Mouse (Mus musculus): ENCODE measurements around the gene Rara.

Rara gene

GRCm38 (mm10) chr11:98937914-98938694 lies 10.5 kb downstream of the Rara start:
- no peak for DNase-seq (ENCODE audit: low spot score in 2 of 2)

DNA sequence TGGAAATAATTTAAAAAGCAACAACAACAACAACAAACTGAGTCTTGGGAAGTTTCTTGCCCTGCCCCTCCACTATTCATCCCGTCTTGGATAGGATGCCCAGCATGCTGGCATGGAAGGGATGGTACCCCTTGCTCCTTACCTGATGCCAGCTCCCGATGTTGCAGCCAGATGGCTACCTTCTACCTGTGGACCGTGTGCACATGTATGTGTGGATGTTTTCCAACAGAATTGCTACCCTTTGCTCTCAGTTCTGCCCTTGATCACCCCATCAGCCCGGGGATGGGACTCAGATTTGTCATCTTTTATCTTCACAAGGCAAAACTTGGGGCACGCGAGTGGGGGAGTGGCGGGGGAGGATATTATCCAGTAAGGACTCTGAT lies 11.1 kb downstream of the Rara start:
- DNase-seq (ENCODE audit: low spot score in 2 of 2), result no peak

- DNase-seq (ENCODE audit: low spot score in 2 of 2), result no peak
These were observed 11.7 kb downstream of the Rara start for GRCm38 (mm10) chr11:98939084-98939952.

- peak; percentile 65 to 68 for DNase-seq (ENCODE audit: low spot score in 2 of 2)
These were observed 12.5 kb downstream of the Rara start for GRCm38 (mm10) chr11:98939953-98940641.

- no peak for DNase-seq (ENCODE audit: low spot score in 2 of 2)
These were observed 13.2 kb downstream of the Rara start for GRCm38 (mm10) chr11:98940776-98941175.

DNA sequence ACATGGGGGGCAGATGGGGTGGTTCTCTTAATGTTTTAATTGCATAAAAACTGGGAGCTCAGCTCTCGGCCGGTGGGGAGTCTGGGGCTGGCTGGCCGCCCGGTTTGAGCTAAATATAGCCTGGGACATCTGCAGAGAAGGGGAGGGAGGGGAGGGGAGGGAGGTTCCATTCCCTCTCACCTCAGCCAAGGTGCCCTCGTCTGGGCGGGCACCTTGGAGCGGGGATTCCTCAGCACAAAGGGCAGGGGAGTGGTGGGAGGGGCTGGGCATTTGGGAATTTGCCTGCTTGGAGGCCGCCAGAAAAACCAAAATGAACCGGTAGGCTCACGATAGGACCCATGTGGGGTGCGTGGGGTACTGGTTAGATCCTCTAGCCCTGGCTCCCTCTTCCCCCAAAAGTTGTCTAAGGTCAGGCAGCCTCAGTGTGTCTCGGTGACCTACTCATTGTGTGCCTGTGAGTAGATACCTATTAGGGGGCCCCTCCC lies 13.8 kb downstream of the Rara start:
- DNase-seq (ENCODE audit: low spot score in 2 of 2), result peak in 1 of 2 experiments; percentile 62

- DNase-seq (ENCODE audit: low spot score in 2 of 2), result no peak
These were observed 14.4 kb downstream of the Rara start for GRCm38 (mm10) chr11:98941826-98942550.

DNA sequence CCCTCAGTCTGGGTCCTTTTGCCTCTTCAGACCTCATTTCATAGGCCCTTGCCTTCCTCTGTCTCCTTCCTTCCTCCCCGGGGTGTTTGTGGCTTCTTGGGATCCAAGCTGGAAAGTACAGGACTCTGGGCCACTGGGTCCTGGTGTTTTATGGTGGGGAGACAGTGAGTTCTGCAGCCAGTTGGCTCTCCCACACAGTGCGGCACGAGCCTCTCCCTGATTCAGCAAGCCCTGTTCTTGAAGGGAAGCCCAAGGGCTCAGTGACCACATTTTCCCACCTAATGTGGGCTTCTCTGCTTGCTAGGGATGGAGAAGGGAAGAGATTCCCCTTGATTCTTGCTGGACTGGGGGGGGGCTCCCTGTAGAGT lies 14.9 kb downstream of the Rara start:
- no peak for DNase-seq (ENCODE audit: low spot score in 2 of 2)

GRCm38 (mm10) chr11:98942923-98943641 lies 15.5 kb downstream of the Rara start:
- no peak for DNase-seq (ENCODE audit: low spot score in 2 of 2)

GRCm38 (mm10) chr11:98943741-98944461 lies 16.3 kb downstream of the Rara start:
- DNase-seq (ENCODE audit: low spot score in 2 of 2), result no peak

DNA sequence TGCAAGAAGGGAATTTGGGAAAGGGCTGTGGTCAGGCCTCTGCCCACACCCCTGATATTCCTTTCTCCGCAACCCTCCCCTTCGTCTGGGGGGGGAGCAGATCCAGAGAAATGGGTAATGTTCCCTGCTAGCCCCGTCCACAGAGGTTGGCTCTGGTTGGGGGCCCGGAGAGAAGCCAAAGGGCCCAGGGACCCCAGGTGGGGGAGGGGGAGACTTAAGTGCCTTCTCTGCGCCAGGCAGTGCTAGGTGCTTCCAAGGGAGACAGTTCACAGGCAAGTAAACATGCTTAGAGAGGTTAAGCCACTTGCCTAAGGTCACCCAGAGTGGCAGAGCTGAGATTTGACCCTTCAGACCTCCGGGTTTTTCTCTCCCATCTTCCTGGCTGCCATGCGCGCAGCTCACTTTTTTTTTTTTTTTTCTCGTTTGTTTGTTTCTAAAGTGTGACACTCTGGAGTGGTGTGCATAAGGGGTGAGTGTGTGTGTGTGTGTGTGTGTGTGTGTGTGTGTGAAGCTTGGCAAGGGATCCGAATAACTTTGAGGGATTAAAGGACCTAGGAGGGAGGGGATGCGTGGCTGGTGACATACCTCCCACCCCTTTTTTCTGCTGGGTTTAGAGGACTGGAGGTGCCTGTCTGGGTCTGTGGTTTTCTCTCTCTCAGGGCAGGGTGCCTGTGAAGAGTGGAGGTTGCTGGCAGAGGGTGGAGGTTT lies 17.4 kb downstream of the Rara start:
- DNase-seq (ENCODE audit: low spot score in 2 of 2), result no peak

DNA sequence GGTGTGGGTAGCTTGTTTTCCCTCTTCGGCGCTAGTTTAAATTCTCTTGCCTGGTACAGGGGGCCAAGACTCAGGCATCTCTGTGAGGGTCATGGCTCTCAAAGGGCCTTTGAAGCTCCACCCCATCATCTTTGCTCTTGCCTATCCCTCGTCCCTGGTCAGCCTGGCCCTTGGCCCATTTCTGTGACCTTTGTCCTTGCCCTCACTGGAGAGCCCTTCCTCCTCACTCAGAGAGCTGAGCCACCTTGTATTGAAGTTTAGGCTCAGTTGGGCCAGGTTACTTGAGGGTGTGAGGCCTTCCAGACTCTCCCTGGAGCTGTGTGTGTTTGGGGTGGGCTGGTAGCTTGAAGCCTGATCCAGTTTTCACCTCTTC lies 18.0 kb downstream of the Rara start:
- DNase-seq (ENCODE audit: low spot score in 2 of 2), result no peak

DNA sequence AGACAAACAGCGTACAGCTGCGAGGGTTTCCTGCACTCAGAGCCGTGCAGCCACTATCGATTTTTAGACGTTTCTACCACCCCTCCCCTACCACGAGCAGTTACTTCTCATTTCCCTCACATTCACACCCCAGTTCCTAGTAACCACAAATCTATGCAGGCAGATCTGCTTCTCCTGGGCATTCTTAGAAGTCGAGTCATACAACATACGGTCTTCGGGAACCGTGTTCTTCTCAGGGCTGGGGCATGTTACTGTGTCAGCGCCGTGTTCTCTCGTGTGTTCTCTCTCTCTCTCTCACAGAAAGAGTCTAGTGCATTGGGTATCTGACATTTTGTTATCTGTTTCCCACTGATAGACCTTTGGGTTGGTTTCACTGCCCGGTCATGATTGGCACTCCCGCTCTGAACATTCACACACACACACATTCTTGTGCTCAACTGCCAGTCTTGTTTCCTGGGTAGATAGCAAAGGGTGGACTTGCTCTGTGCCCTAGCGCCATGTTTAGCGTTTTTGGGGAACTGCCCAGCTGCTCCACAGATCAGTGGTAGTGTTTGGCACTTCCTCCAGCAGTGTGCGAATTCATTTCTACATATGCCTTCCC lies 20.5 kb downstream of the Rara start:
- DNase-seq (ENCODE audit: low spot score in 2 of 2), result no peak

DNA sequence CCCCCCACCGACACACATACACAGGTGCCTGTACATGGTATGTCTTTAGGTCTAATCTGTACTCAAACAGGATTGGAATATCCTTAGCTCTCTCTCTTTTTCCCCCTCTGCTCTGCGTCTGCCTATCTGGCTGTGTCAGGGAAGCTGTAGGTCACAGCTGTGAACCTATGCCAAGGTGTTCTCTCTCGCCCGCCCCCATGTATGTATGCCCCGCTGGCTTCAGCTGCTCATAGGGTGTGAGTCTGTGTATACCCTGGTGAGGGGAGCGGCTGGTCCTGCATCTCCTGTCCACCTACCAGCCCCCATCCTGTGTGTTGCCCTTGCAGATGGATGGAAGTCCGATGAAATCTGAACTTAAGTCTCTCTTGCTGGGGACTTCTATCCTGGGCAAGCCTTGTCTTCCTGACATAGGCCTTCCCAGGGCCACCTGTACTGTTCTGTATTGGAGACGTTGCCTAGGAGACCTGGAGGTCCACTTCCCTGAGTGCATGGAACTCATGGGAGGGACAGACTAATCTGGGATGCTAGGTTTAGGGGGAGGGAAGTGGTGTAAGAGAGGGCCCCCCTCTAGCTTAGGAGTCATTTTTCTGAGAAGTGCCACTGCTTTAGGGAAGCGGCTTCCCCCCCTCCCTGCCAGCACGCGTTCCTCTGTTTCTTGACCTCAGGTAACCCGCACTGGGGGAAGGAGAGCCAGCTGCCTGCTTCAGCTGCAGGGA lies 21.8 kb downstream of the Rara start:
- DNase-seq (ENCODE audit: low spot score in 2 of 2), result no peak

GRCm38 (mm10) chr11:98949958-98950460 lies 22.4 kb downstream of the Rara start:
- no peak for DNase-seq (ENCODE audit: low spot score in 2 of 2)

DNA sequence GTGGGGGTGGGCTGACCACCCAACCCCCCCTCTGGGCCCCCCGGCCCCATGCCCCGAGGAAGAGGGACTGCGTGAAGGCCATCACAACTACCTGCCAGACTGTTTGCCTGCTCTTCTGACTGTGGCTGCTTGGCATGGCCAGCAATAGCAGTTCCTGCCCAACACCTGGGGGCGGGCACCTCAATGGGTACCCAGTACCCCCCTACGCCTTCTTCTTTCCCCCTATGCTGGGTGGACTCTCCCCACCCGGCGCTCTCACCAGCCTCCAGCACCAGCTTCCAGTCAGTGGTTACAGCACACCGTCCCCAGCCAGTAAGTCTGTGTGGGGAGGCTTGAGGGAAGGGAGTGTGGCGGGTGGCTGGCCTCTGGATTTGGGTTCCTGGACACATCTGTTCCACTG lies 22.9 kb downstream of the Rara start:
- DNase-seq (ENCODE audit: low spot score in 2 of 2), result no peak

GRCm38 (mm10) chr11:98951026-98951906 lies 23.6 kb downstream of the Rara start:
- no peak for DNase-seq (ENCODE audit: low spot score in 2 of 2)
